Mouse (Mus musculus) limb, embryonic 13.5 days (tissue): Measurements from ENCODE around the gene Gm12248. TPM values are rescaled to one million over a fixed set of nuclear protein-coding genes. Genes with fewer than 3 reads are reported as not detected.

Experiments used
- polyA plus RNA-seq: library from polyadenylated mRNA; unstranded; fragments of >200 nt; fragmentation: Nextera tagmentation; extraction: Ambion mirVana; gene quantifications from 2 replicates; pipeline ENCODE4 v1.2.1, GENCODE M21; 2015

The Gm12248 gene
- polyA plus RNA-seq, 1 experiment from 2014 or later, result not detected

Other genes starting within 250 kb of the Gm12248 start
- 17.7 and 18.2 TPM in 2 replicates for gene Larp1, start 84.1 kb downstream of the Gm12248 start, polyA plus RNA-seq
- gene Cnot8, start 11.0 kb upstream of the Gm12248 start, polyA plus RNA-seq, result 104 and 106 TPM in 2 replicates
- 24.3 and 26.4 TPM in 2 replicates for gene Gemin5, start 75.4 kb upstream of the Gm12248 start, polyA plus RNA-seq
- gene Mrpl22, start 78.5 kb upstream of the Gm12248 start, polyA plus RNA-seq, result 134 and 146 TPM in 2 replicates
- gene Igtp, start 106.4 kb upstream of the Gm12248 start, polyA plus RNA-seq, result 3.4 and 3.8 TPM in 2 replicates
- 1.5 and 2.0 TPM in 2 replicates for gene Irgm2, start 106.5 kb upstream of the Gm12248 start, polyA plus RNA-seq
- gene 4930438A08Rik, start 181.7 kb upstream of the Gm12248 start, polyA plus RNA-seq, result 0.09 TPM in 1 of 2 replicates, not detected in the other
- 26.7 and 26.8 TPM in 2 replicates for gene Zfp692, start 213.9 kb upstream of the Gm12248 start, polyA plus RNA-seq
- gene Zfp672, start 237.2 kb upstream of the Gm12248 start, polyA plus RNA-seq, result 32.6 and 38.8 TPM in 2 replicates
- gene Sh3bp5l, start 237.6 kb upstream of the Gm12248 start, polyA plus RNA-seq, result 35.7 and 36.9 TPM in 2 replicates